Mouse (Mus musculus): ENCODE measurements at regions not wholly inside any gene's neighbourhood (a gene's known extent, or its start where the extent isn't known, plus 50 kb on each side); places are given as distances from the start of the nearest gene placed in this dataset.

DNA sequence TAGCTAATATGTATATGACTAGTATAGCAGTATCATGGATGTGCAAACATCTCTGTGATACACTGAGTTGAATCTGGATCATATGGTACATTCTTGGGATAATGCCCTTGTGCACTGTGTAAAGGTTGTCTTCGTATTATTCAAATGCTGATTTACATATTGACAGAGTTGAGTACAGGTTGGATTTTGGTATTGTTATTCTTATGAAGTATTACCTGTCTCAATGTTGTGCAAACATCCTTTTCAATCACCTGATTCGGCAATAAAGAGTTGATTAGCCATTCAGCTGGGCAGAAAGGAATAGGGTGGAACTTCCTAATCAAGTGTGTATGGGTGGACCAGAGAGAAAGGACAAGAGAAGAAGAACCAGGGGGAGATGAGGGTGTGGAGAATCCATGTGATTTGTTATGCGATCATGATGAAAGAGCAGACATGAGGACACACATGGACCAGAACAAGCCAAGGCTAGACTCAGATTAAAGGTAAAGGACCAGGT, 2644.0 kb downstream of the Gm37988 start:
- Histone ChIP-seq H3K4me3 (replicated peaks in 1 of 3; ENCODE audit: low read depth in 2 of 3, low read length in 2 of 3, poor library complexity in 1 of 3) (no peak overlapping the region), H3K4me1 (ENCODE audit: control insufficient read depth in 1 of 2, insufficient read depth in 2 of 2) (no peaks in the 10 kb centered on the region), H3K27me3 (replicated peaks) (no peaks in the 10 kb centered on the region), H3K9me3 (replicated peaks; ENCODE audit: low read length) (no peaks in the 10 kb centered on the region), H3K4me2 (ENCODE audit: insufficient read depth, low read depth, poor library complexity, severe bottlenecking) (no peak overlapping the region), H3K27ac (ENCODE audit: insufficient read depth, low read depth) (no peak overlapping the region), H3K36me3 (replicated peaks in 1 of 2; ENCODE audit: control insufficient read depth in 1 of 2, insufficient read depth in 1 of 2, low read length in 1 of 2) (no peaks in the 10 kb centered on the region), H3K79me2 (replicated peaks; ENCODE audit: control insufficient read depth, extremely low read depth, insufficient read depth, poor library complexity, severe bottlenecking) (no peaks in the 10 kb centered on the region), H3K9ac (ENCODE audit: insufficient read depth, low read depth) (no peak overlapping the region)
- in situ Hi-C loops (cut with MboI; ENCODE audit: low pct_ligation_motif_present, low pct_unique_long_range_greater_than_20kb, low sequenced_read_pairs) (no loop called here), dilution Hi-C loops (cut with MboI; ENCODE audit: extremely low pct_ligation_motif_present, extremely low pct_unique_long_range_greater_than_20kb, low sequenced_read_pairs) (no loop called here)
- no peak for DNase-seq (ENCODE audit: extremely low read depth)
- no peak for TF ChIP-seq HCFC1 (IDR thresholded peaks at IDR 0.05; ENCODE audit: low read depth, low read length)
- no peak for TF ChIP-seq BHLHE40 (IDR thresholded peaks at IDR 0.05; ENCODE audit: low read depth, low read length)
- TF ChIP-seq MAFK (IDR thresholded peaks at IDR 0.05; ENCODE audit: insufficient replicate concordance, low read length) = no peak
- TF ChIP-seq ETS1 (conservative IDR thresholded peaks at IDR 0.05; ENCODE audit: low read depth, low read length) = no peak
- TF ChIP-seq UBTF (IDR thresholded peaks at IDR 0.05; ENCODE audit: low read depth, low read length) = no peak
- TF ChIP-seq PAX5 (IDR thresholded peaks at IDR 0.05; ENCODE audit: low read length) = no peak
- TF ChIP-seq ZMIZ1 (IDR thresholded peaks at IDR 0.05; ENCODE audit: low read depth, low read length) = no peak
- TF ChIP-seq MAZ (IDR thresholded peaks at IDR 0.05; ENCODE audit: low read depth, low read length) = no peak
- no peak for TF ChIP-seq TBP (conservative IDR thresholded peaks at IDR 0.05; ENCODE audit: low read depth, low read length)
- TF ChIP-seq E2F4 (IDR thresholded peaks at IDR 0.05; ENCODE audit: insufficient replicate concordance, low read depth, low read length) = no peak

DNA sequence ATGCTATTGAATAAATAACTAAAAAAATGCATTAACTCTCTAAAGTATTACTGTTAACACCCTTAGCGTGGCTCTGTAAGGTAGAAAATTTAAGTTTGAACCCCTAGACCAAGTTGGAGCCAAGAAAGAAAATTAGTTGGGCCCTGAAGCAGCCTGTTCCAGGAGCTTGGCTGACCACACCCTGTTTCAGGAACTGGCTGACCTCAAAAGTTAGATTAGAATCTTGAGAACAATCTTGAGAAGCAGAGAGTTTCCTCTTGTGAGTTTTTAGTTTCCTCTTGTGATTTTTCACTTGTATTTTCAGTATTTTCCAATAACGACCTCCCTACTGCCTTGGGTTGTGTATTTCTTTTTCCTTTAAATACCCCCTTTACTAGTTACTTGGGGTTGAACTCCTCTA, 2647.2 kb downstream of the Gm37988 start:
- H3K79me2 ChIP-seq (replicated peaks; ENCODE audit: control insufficient read depth, extremely low read depth, insufficient read depth, poor library complexity, severe bottlenecking) = no peaks in the 10 kb centered on the region
- H3K4me2 ChIP-seq (ENCODE audit: insufficient read depth, low read depth, poor library complexity, severe bottlenecking) = no peak overlapping the region
- H3K27ac ChIP-seq (ENCODE audit: insufficient read depth, low read depth) = no peak overlapping the region
- H3K27me3 ChIP-seq (replicated peaks) = no peaks in the 10 kb centered on the region
- H3K36me3 ChIP-seq (replicated peaks in 1 of 2; ENCODE audit: control insufficient read depth in 1 of 2, insufficient read depth in 1 of 2, low read length in 1 of 2) = no peaks in the 10 kb centered on the region
- H3K4me3 ChIP-seq (replicated peaks in 1 of 3; ENCODE audit: low read depth in 2 of 3, low read length in 2 of 3, poor library complexity in 1 of 3) = no peak overlapping the region
- in situ Hi-C loops (cut with MboI; ENCODE audit: low pct_ligation_motif_present, low pct_unique_long_range_greater_than_20kb, low sequenced_read_pairs) (no loop called here), dilution Hi-C loops (cut with MboI; ENCODE audit: extremely low pct_ligation_motif_present, extremely low pct_unique_long_range_greater_than_20kb, low sequenced_read_pairs) (no loop called here)
- H3K9me3 ChIP-seq (replicated peaks; ENCODE audit: low read length) = no peaks in the 10 kb centered on the region
- no peak for DNase-seq (ENCODE audit: extremely low read depth)
- no peak overlapping the region for H3K9ac ChIP-seq (ENCODE audit: insufficient read depth, low read depth)
- no peaks in the 10 kb centered on the region for H3K4me1 ChIP-seq (ENCODE audit: control insufficient read depth in 1 of 2, insufficient read depth in 2 of 2)
- TF ChIP-seq EP300 (IDR thresholded peaks at IDR 0.05; ENCODE audit: low read length) (no peak), RAD21 (IDR thresholded peaks at IDR 0.05; ENCODE audit: low read depth, low read length) (no peak), CHD1 (IDR thresholded peaks at IDR 0.05; ENCODE audit: low read depth, low read length) (no peak), POLR2AphosphoS2 (IDR thresholded peaks at IDR 0.05; ENCODE audit: low read depth, low read length) (no peak), TBP (conservative IDR thresholded peaks at IDR 0.05; ENCODE audit: low read depth, low read length) (no peak), MAFK (IDR thresholded peaks at IDR 0.05; ENCODE audit: insufficient replicate concordance, low read length) (no peak), NELFE (IDR thresholded peaks at IDR 0.05; ENCODE audit: low read depth, low read length) (no peak), PAX5 (IDR thresholded peaks at IDR 0.05; ENCODE audit: low read length) (no peak), E2F4 (IDR thresholded peaks at IDR 0.05; ENCODE audit: insufficient replicate concordance, low read depth, low read length) (no peak)
